Mouse (Mus musculus) hindbrain, embryonic 14.5 days (tissue): ENCODE results near the gene Ccdc187. TPM values are rescaled to one million over a fixed set of nuclear protein-coding genes. Genes with fewer than 3 reads are reported as not detected.

ENCODE experiments used
- ATAC-seq: fragments of 200-750 bp; cut with Nextera tagmentation; 2 replicates; pipeline ENCODE4 v1.8.0; 2017; ENCODE audit warnings: moderate number of reproducible peaks, mild to moderate bottlenecking, moderate TSS enrichment, moderate library complexity; ENCODE audit not compliant: low FRiP score
- DNase-seq: peaks from one replicate; pipeline ENCODE4 v3.0.0-alpha.2; 2015; ENCODE audit warnings: low spot score
- H3K27ac ChIP-seq: fragments of 300-500 bp; sonication (generic); 2 replicates; pipeline ENCODE4 v1.5.1; 2014; ENCODE audit warnings: mild to moderate bottlenecking, moderate library complexity
- H3K27me3 ChIP-seq: fragments of 300-500 bp; sonication (generic); 2 replicates; pipeline ENCODE4 v1.6.1; 2014; ENCODE audit warnings: mild to moderate bottlenecking, low read length, mixed read lengths; ENCODE audit not compliant: control insufficient read depth, insufficient read depth
- H3K36me3 ChIP-seq: fragments of 300-500 bp; sonication (generic); replicated peaks from 2 replicates; pipeline ENCODE4 v1.6.1; 2014; ENCODE audit not compliant: control insufficient read depth, insufficient read depth
- H3K4me1 ChIP-seq: fragments of 300-500 bp; sonication (generic); replicated peaks from 2 replicates; pipeline ENCODE4 v1.6.1; 2014; ENCODE audit warnings: antibody characterized with exemption, low read length, mixed read lengths; ENCODE audit not compliant: control insufficient read depth, insufficient read depth
- H3K4me2 ChIP-seq: fragments of 300-500 bp; sonication (generic); replicated peaks from 2 replicates; pipeline ENCODE4 v1.6.1; 2014; ENCODE audit warnings: mild to moderate bottlenecking, moderate library complexity
- H3K4me3 ChIP-seq: fragments of 300-500 bp; sonication (generic); replicated peaks from 2 replicates; pipeline ENCODE4 v1.5.1; 2014; ENCODE audit warnings: mild to moderate bottlenecking, low read length
- H3K9ac ChIP-seq: fragments of 300-500 bp; sonication (generic); 2 replicates; pipeline ENCODE4 v1.6.1; 2014
- H3K9me3 ChIP-seq: fragments of 300-500 bp; sonication (generic); 2 replicates; pipeline ENCODE4 v1.6.1; 2016; ENCODE audit warnings: low read length; ENCODE audit not compliant: control insufficient read depth
- WGBS: fragments of 180-500 bp; shearing (Covaris S2); extraction: QIAGEN DNeasy Blood & Tissue Kit; methylation state at CpG from one replicate; pipeline ENCODE4 v1.1.7; 2014; 5-methylcytosine and 5-hydroxymethylcytosine counted together
- polyA plus RNA-seq: library from polyadenylated mRNA; unstranded; fragments of >200 nt; fragmentation: Nextera tagmentation; extraction: Ambion mirVana; gene quantifications from 2 replicates; pipeline ENCODE4 v1.2.1, GENCODE M21; 2014

Ccdc187 gene
- polyA plus RNA-seq, 1 experiment from 2014 or later, result 0.25 TPM

DNA sequence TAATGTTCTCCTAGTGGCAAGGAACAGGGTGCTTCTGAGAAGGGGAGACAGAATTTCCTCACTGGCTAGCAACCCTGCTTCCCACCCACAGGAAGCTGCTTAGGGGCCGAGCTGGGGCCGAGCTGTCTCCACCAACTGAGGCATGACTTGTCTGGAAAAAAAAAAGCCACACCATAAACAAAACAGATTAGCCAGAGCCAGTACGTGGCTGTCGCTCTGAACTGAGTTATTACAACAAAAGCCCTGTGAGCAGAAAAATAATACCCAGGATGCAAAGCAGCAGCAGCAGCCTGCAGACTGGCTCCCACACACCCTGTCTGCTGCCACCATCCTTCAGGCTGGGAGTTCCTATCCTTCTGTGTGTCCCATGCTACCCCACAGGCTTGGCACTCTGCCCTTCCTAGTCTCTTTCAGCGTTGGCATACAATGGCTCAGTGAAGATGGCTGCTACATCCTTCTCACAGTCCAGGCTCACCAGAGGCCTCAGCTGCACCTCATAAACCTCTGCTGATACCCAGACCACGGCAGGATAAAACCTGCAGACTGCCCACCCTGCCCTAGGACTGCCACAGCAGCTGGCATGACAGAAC, 2.3 kb upstream of the Ccdc187 start:
- DNase-seq, result peak; percentile 63
- peaks cover 35% of the 10 kb centered on the region for H3K4me1 ChIP-seq
- ATAC-seq, result 0 out of 2 replicates have a peak, but pooled peaks have one; percentile 5
- no peak overlapping the region for H3K4me2 ChIP-seq
- H3K27me3 ChIP-seq, result no peaks in the 10 kb centered on the region
- H3K27ac ChIP-seq, result peak overlapping the region; percentile 80
- H3K9me3 ChIP-seq, result no peaks in the 10 kb centered on the region
- 25% methylated on average over 6 of the region's 6 CpGs for WGBS
- H3K36me3 ChIP-seq, result no peaks in the 10 kb centered on the region
- no peak overlapping the region for H3K4me3 ChIP-seq
- H3K9ac ChIP-seq, result no peak overlapping the region

DNA sequence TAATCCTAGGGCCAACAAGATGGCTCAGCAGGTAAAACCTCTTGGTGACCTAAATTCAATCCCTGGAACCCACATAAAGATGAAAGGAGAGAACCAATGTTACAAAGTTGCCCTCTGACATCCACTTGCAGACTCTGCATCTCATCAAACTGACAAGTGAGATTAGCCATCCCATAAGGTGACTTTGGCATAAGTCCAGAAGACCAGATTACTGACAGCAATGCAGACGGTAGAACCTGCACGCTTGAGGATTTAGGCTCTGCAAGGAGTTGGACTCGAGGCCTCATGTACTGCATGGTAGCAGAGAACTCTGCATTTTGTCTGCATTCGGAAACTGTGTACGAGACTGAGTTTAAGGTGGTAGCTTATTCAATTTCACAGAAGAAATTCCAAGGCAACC, 4.2 kb downstream of the Ccdc187 start:
- no peaks in the 10 kb centered on the region for H3K9me3 ChIP-seq
- no peak overlapping the region for H3K4me2 ChIP-seq
- peaks cover 8% of the 10 kb centered on the region for H3K4me1 ChIP-seq
- DNase-seq, result no peak
- no peak overlapping the region for H3K9ac ChIP-seq
- no peak overlapping the region for H3K27ac ChIP-seq
- H3K36me3 ChIP-seq, result no peaks in the 10 kb centered on the region
- 85% methylated on average over 5 of the region's 5 CpGs for WGBS
- no peaks in the 10 kb centered on the region for H3K27me3 ChIP-seq
- no peak overlapping the region for H3K4me3 ChIP-seq
- ATAC-seq, result no peak

DNA sequence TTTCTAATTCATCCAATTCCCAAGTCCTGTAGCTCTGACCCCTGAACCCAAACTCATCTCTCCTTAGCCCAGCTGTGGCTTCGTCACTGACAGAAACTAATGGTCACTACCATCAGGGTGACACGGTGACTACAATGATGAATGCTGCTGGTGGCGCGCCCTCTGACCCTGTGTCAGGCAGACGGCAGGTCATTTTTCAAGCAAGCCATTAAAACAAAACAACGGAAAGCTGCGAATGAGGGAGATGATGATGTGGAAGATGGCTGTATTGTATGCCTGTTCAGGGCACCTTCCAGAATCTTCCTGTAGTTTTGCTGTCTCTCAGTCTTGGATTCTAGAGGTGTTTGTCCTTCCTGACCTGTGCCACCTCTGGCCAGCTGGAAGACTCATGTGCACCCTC, 8.0 kb downstream of the Ccdc187 start:
- DNase-seq (no peak), ATAC-seq (no peak)
- no peak overlapping the region for H3K4me3 ChIP-seq

DNA sequence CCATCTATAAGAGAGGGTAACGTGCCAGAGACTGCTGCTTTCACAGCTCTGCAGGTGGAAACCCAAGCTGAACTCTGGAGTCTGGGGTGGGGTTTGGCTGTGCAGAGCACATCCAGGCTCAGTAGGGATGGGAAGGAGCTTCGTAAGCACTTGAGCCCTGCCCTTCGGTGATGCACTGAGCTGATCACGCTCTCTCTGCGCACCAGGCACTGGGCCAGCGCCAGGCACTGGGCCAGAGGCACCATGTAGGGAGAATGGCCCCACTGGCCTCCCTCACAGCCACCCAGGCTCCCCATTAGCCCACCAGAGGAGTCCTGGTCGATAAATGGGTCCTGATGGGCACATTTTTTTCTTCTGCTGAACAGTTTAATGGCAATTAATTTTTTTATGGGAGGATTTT, 8.6 kb downstream of the Ccdc187 start:
- ATAC-seq, result no peak
- Histone ChIP-seq H3K36me3 (no peaks in the 10 kb centered on the region), H3K9ac (no peak overlapping the region)

More for the DNA sequence above, 8.0 kb downstream of the Ccdc187 start:
- 45% methylated on average over 7 of the region's 7 CpGs for WGBS
- Histone ChIP-seq H3K9ac (no peak overlapping the region), H3K27ac (no peak overlapping the region), H3K36me3 (no peaks in the 10 kb centered on the region), H3K4me2 (no peak overlapping the region), H3K27me3 (no peaks in the 10 kb centered on the region), H3K4me1 (peaks cover 8% of the 10 kb centered on the region), H3K9me3 (no peaks in the 10 kb centered on the region)

DNA sequence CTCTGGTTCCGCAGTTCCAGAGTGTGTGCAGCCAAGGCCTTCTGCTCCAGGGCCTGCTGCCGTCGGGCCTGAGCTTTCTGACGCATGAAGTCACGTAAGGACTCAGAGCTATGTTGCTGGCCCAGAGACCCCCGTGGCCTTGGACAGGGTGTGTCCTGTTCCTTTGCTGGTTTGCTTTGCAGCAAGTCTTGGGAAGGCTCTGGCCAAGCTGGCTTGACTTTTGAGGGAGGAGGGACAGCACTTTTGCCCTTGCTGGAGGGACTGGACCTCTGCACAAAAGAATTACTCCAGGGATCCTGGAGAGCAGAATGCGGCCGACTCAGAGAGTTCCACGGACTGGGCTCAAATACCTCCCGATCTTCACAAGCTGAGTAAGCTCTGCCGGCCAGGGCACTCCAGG, 13.8 kb downstream of the Ccdc187 start:
- H3K4me2 ChIP-seq, result no peak overlapping the region
- ATAC-seq, result no peak
- no peak overlapping the region for H3K9ac ChIP-seq
- no peak for DNase-seq
- H3K36me3 ChIP-seq, result no peaks in the 10 kb centered on the region
- no peak overlapping the region for H3K4me3 ChIP-seq
- no peaks in the 10 kb centered on the region for H3K9me3 ChIP-seq
- 80% methylated on average over 11 of the region's 11 CpGs for whole genome bisulfite sequencing
- peaks cover 1% of the 10 kb centered on the region for H3K4me1 ChIP-seq
- H3K27me3 ChIP-seq, result no peaks in the 10 kb centered on the region
- H3K27ac ChIP-seq, result no peak overlapping the region

More for the DNA sequence above, 8.6 kb downstream of the Ccdc187 start:
- DNase-seq, result no peak
- Histone ChIP-seq H3K27me3 (no peaks in the 10 kb centered on the region), H3K4me1 (peaks cover 8% of the 10 kb centered on the region), H3K27ac (no peak overlapping the region), H3K9me3 (no peaks in the 10 kb centered on the region), H3K4me2 (no peak overlapping the region), H3K4me3 (no peak overlapping the region)
- 42% methylated on average over 7 of the region's 7 CpGs for WGBS

DNA sequence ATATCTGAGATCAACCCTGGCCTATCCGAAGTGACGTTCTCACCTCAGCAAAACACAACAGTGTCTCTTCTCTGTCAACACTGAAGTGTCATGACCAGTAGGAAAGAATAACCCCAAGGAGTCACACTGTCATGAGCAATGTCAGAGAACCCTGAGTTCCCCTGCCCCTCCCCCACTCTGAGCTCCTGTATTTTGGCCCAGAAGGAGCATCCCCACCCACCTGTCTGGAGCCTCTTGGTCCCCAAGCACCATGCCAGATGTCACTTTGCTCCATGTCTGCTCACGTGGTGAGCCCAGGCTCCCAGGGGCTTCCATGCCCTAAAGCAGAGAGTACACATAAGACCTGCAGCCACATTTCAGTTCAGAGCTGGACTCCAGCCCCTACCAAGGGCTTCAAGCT, 14.6 kb downstream of the Ccdc187 start:
- Histone ChIP-seq H3K4me2 (no peak overlapping the region), H3K27ac (no peak overlapping the region), H3K4me3 (no peak overlapping the region), H3K9me3 (no peaks in the 10 kb centered on the region), H3K27me3 (no peaks in the 10 kb centered on the region), H3K4me1 (no peaks in the 10 kb centered on the region), H3K36me3 (no peaks in the 10 kb centered on the region), H3K9ac (no peak overlapping the region)
- DNase-seq (no peak), ATAC-seq (no peak)
- 81% methylated on average over 3 of the region's 3 CpGs for WGBS

DNA sequence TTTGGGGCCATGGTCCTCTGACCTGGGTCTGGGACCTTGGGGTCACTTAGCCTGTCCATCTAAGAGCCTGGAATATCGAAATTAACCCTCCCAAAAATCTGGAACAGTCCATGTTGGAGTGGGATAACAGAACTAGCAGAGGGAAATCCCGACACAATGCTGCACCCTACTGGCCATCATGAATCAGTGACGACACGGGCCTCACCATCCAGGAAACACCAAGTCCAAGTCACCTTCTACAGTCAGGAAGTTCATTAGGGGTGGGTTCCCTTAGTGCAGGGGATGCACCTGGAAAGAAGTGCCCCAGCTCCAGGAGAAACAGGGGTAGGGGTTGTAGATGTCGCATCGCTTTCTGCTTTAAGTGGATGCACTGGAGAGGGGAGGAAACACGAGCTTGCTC, 20.7 kb downstream of the Ccdc187 start:
- Histone ChIP-seq H3K27me3 (no peaks in the 10 kb centered on the region), H3K4me3 (no peak overlapping the region), H3K36me3 (no peaks in the 10 kb centered on the region), H3K4me2 (no peak overlapping the region), H3K27ac (no peak overlapping the region), H3K4me1 (no peaks in the 10 kb centered on the region), H3K9ac (no peak overlapping the region), H3K9me3 (no peaks in the 10 kb centered on the region)
- ATAC-seq, result 0 out of 2 replicates have a peak, but pooled peaks have one; percentile 46
- WGBS, result 23% methylated on average over 7 of the region's 7 CpGs
- peak; percentile 82 for DNase-seq

DNA sequence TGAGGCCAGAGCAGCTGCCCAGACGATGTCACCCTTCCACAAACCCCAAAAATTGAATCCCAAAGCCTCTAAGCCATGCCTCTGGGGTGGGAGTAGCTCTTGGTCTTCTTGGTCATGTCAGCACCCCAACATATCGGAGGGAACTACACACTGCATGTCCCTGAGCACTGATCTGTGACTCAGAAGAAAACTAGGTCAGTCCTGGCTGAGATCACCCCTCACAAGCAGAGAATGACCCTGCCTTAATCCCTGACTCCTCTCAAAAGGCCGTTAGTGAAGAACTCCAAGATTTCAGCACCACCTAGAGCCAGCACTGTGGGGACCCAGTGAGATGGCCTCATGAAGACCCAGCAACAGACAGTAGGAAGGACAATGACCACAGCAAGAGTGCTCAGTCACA, 26.1 kb downstream of the Ccdc187 start:
- no peaks in the 10 kb centered on the region for H3K27me3 ChIP-seq
- DNase-seq, result no peak
- no peak for ATAC-seq
- no peak overlapping the region for H3K27ac ChIP-seq
- H3K4me1 ChIP-seq, result no peaks in the 10 kb centered on the region
- no peak overlapping the region for H3K9ac ChIP-seq
- no peak overlapping the region for H3K4me3 ChIP-seq
- no peaks in the 10 kb centered on the region for H3K36me3 ChIP-seq
- no peaks in the 10 kb centered on the region for H3K9me3 ChIP-seq
- H3K4me2 ChIP-seq, result no peak overlapping the region
- WGBS, result 59% methylated on average over 3 of the region's 3 CpGs

DNA sequence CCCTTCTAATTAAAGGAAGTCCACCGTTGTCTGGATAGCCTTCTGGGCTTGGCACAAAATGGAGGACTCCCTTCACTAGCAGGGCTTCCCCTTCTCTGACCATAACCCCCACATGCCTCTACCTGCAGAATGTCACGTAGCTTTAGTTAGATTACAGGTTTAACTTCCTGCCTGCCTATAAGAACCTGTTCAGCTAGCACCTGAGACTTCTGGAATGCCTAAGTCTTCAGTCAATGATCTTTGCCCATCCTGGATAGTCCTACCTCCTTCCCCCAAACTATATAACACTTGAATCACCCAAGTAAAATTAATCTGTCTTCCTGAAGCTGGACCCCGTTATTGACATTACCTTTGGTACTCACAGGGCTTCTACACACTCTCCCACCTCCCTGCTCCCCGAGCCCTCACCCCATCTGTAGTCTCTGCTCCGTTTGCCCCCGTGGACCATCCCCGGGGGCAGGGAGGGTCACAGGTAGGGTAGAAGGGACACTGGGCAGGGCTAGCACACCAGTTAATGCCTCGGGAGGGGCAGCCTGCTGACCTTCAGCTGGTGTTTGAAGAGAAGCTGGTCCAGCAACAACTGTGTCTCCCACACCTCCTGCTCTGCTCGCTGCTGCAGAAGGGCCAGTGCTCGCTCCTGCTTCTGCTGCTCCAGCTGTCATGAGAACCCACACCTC, 28.2 kb downstream of the Ccdc187 start:
- no peak overlapping the region for H3K27ac ChIP-seq
- no peaks in the 10 kb centered on the region for H3K4me1 ChIP-seq
- H3K9me3 ChIP-seq, result no peaks in the 10 kb centered on the region
- H3K4me3 ChIP-seq, result no peak overlapping the region
- no peaks in the 10 kb centered on the region for H3K27me3 ChIP-seq
- WGBS, result 87% methylated on average over 10 of the region's 10 CpGs
- H3K9ac ChIP-seq, result no peak overlapping the region
- ATAC-seq (no peak), DNase-seq (no peak)
- H3K36me3 ChIP-seq, result no peaks in the 10 kb centered on the region
- H3K4me2 ChIP-seq, result no peak overlapping the region
